Mouse (Mus musculus) midbrain, postnatal 0 days (tissue): ENCODE results near the gene Ifna9. TPM values are rescaled to one million over a fixed set of nuclear protein-coding genes. Genes with fewer than 3 reads are reported as not detected.

ENCODE experiments used
- ATAC-seq: fragments of 200-750 bp; cut with Nextera tagmentation; 2 replicates; pipeline ENCODE4 v1.8.0; 2017; ENCODE audit warnings: moderate number of reproducible peaks, mild to moderate bottlenecking, moderate TSS enrichment, moderate library complexity; ENCODE audit not compliant: low FRiP score
- DNase-seq: peaks from one replicate; pipeline ENCODE4 v3.0.0-alpha.2; 2015; ENCODE audit warnings: low spot score
- H3K27ac ChIP-seq: fragments of 300-500 bp; sonication (generic); 2 replicates; pipeline ENCODE4 v1.5.1; 2014; ENCODE audit warnings: low read depth, mild to moderate bottlenecking, low read length, mixed read lengths
- H3K27me3 ChIP-seq: fragments of 300-500 bp; sonication (generic); 2 replicates; pipeline ENCODE4 v1.6.1; 2014; ENCODE audit warnings: low read length, control low read depth, mixed read lengths; ENCODE audit not compliant: insufficient read depth
- H3K36me3 ChIP-seq: fragments of 300-500 bp; sonication (generic); 2 replicates; pipeline ENCODE4 v1.6.1; 2014; ENCODE audit warnings: low read length, control low read depth, mixed read lengths; ENCODE audit not compliant: insufficient read depth
- H3K4me1 ChIP-seq: fragments of 300-500 bp; sonication (generic); 2 replicates; pipeline ENCODE4 v1.6.1; 2014; ENCODE audit warnings: mild to moderate bottlenecking, control low read depth, antibody characterized with exemption, low read length, mixed read lengths; ENCODE audit not compliant: insufficient read depth
- H3K4me2 ChIP-seq: fragments of 300-500 bp; sonication (generic); 2 replicates; pipeline ENCODE4 v1.6.1; 2014; ENCODE audit warnings: low read depth, mild to moderate bottlenecking, low read length, mixed read lengths; ENCODE audit not compliant: poor library complexity, severe bottlenecking
- H3K4me3 ChIP-seq: fragments of 300-500 bp; sonication (generic); 2 replicates; pipeline ENCODE4 v1.5.1; 2014; ENCODE audit warnings: low read depth, mild to moderate bottlenecking, low read length, moderate library complexity
- H3K9ac ChIP-seq: fragments of 300-500 bp; sonication (generic); replicated peaks from 2 replicates; pipeline ENCODE4 v1.6.1; 2014; ENCODE audit warnings: mild to moderate bottlenecking, low read length, moderate library complexity, mixed read lengths; ENCODE audit not compliant: poor library complexity, severe bottlenecking
- H3K9me3 ChIP-seq: fragments of 300-500 bp; sonication (generic); 2 replicates; pipeline ENCODE4 v1.6.1; 2016; ENCODE audit warnings: low read length, control low read depth
- CTCF ChIP-seq: IDR thresholded peaks from 2 replicates; pipeline ENCODE4 v1.5.1; 2016; ENCODE audit warnings: antibody characterized with exemption, mild to moderate bottlenecking
- WGBS: fragments of 180-500 bp; shearing (Covaris S2); extraction: QIAGEN DNeasy Blood & Tissue Kit; methylation state at CpG from one replicate; pipeline ENCODE4 v1.1.7; 2014; 5-methylcytosine and 5-hydroxymethylcytosine counted together
- polyA plus RNA-seq: library from polyadenylated mRNA; unstranded; fragments of >200 nt; fragmentation: Nextera tagmentation; extraction: Ambion mirVana; gene quantifications from 2 replicates; pipeline ENCODE4 v1.2.1, GENCODE M21; 2015
- total RNA-seq: library from RNA; depleted of rRNA; stranded (reverse); fragments of >200 nt; gene quantifications from 2 replicates; pipeline ENCODE4 v1.2.3, GENCODE M21; 2014; rRNA removed

The Ifna9 gene
- not detected in 2 replicates for total RNA-seq
- not detected in 2 replicates for polyA plus RNA-seq

DNA sequence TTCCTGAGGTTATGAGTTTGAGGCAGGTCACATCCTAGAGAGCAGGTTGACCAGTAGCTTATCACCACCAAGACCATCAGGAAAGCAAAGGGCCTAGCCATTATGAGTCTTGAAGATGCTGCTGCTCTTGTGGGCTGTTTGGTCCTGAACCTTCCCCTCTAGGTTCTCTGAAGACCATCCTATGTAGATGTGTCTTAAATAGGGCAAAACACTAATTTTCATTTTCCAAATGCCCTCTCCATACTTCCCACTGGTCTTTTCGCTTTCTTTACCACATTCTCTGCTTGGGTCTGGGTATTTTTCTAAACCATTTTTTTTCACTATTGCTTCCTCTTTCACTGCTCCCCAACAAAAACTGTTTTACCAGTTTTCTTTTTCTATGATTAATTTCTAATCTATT is at the start of gene Ifna9:
Ifna9 (minus strand) TSS at position 101 of the 400 bp plus-strand sequence.
- 97% methylated on average over 1 of the region's 1 CpGs for WGBS
- H3K4me3 ChIP-seq: no peak within 1 kb of the TSS
- no peaks in the 10 kb centered on the region for H3K9me3 ChIP-seq
- ATAC-seq (no peak), DNase-seq (no peak)
- no peaks in the 10 kb centered on the region for H3K36me3 ChIP-seq
- H3K27me3 ChIP-seq: no peaks in the 10 kb centered on the region
- H3K4me1 ChIP-seq: no peaks in the 10 kb centered on the region
- H3K9ac ChIP-seq: no peak within 1 kb of the TSS
- H3K4me2 ChIP-seq: no peak within 1 kb of the TSS
- TF ChIP-seq CTCF: no peak
- no peak within 1 kb of the TSS for H3K27ac ChIP-seq

DNA sequence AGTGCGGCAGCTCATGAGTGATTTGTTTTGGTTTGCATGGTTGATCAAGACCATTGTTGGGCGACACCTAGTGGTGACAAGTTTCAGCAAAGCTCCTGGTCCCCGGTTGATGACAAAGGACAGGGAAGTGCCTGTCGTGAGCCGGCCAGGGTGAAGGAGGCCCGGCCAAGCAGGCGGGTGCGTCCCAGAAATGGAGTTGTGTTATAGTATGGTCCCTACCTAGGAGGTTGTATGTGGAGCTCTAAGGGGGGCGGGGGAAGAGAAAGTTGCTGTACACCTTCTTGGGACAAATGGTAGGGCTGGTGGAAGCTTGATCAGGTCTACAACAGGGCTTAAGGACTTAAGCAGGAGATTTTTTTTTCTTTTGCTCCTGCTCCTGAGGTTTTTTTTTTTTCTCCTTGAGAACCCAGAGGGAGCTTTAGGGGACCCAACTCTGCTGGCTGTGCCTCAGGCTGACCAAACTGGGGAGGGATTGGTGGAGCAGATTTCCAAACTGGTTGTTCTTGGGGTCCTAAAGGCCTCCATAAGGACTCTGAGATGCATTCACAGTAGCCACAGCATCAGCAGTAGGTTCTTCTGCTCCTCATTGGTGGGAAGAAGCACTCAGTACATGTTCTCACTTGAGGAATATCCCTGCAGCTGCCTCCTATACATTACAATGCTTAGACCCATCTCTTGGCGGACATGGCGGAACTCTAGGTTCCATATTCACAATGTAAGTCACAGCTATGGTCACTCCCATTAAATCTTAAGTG is 49.1 kb upstream of the Ifna9 start:
- ATAC-seq: peak; percentile 93
- no peaks in the 10 kb centered on the region for H3K36me3 ChIP-seq
- H3K9ac ChIP-seq: no peak overlapping the region

DNA sequence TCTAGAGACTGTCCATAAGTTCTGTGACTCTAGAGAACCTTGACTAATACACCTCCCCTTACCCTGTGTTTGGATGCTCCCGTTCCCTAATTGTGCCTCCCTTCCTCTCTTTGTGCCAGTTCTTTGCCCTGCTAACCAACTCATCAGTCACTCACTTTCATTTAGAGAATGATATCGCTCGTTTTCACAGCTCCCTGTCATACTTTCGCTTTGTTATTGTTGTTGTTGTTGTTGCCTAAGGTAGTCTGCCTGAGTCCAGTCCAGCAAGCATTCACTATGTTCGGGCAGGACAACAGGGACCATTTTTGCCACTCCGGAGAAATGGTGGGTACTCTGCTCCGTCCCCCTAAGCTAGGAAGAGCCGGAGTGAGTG is 48.5 kb upstream of the Ifna9 start:
- Histone ChIP-seq H3K27ac (no peak overlapping the region), H3K9ac (no peak overlapping the region), H3K27me3 (no peaks in the 10 kb centered on the region), H3K9me3 (no peaks in the 10 kb centered on the region), H3K4me3 (peak overlapping the region; percentile 22; the same call in 1 of the 2 replicates), H3K4me1 (no peaks in the 10 kb centered on the region), H3K4me2 (peak overlapping the region; percentile 44), H3K36me3 (no peaks in the 10 kb centered on the region)
- TF ChIP-seq CTCF: no peak
- ATAC-seq (no peak), DNase-seq (no peak)
- 62% methylated on average over 8 of the region's 8 CpGs for WGBS

More for the DNA sequence above, 49.1 kb upstream of the Ifna9 start:
- Histone ChIP-seq H3K27ac (no peak overlapping the region), H3K4me3 (peak overlapping the region; percentile 22; the same call in 1 of the 2 replicates), H3K4me1 (no peaks in the 10 kb centered on the region), H3K4me2 (peak overlapping the region; percentile 44), H3K27me3 (no peaks in the 10 kb centered on the region), H3K9me3 (no peaks in the 10 kb centered on the region)
- 13% methylated on average over 11 of the region's 11 CpGs for WGBS
- TF ChIP-seq CTCF: peak; percentile 82
- DNase-seq: peak; percentile 95

DNA sequence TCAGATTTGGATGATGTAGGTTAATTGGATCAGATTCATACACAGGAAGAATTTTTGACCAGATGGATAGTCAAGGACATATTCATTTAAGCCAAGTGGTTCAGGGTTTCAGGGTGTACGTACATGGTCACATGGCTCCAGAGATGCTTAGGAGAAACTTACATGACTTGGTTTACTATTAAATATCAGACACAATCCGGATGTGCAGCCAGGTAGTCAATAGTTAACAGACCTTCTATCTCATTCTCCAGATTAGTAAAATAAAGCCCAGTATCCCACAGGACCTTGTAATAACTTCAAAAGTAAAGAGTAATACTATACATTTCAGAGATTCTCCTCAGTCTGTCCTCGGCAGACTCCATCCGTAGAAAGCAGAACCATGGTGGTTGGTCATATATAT is 42.1 kb upstream of the Ifna9 start, which contains the start of gene C87499:
C87499 (minus strand) TSS at position 101 of the 400 bp plus-strand sequence.
- Histone ChIP-seq H3K9me3 (no peaks in the 10 kb centered on the region), H3K9ac (no peak within 1 kb of the TSS), H3K4me1 (no peaks in the 10 kb centered on the region), H3K27me3 (no peaks in the 10 kb centered on the region), H3K36me3 (no peaks in the 10 kb centered on the region), H3K27ac (no peak within 1 kb of the TSS), H3K4me3 (no peak within 1 kb of the TSS), H3K4me2 (no peak within 1 kb of the TSS)
- ATAC-seq: no peak
- no peak for TF ChIP-seq CTCF
- no peak for DNase-seq
- 94% methylated on average over 4 of the region's 4 CpGs for WGBS

DNA sequence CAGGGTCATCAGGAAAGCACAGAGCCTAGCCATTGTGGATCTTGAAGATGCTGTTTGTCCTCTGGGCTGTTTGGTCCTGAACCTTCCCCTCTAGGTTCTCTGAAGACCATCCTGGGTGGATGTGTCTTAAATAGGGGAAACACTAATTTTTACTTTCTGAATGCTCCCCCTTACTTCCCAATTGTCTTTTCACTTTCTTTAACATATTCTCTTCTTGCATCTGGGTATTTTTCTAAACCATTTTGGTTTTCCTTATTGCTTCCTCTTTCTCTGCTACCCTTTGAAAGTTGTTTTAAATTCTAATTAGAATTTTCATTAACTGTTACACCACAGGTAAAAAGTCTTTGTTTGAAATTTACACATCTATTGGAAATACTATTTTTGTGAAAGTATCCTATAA is 11.1 kb upstream of the Ifna9 start, which contains the start of gene Ifna12:
Ifna12 (minus strand) TSS at position 101 of the 400 bp plus-strand sequence.
- Histone ChIP-seq H3K9ac (no peak within 1 kb of the TSS), H3K27ac (no peak within 1 kb of the TSS), H3K36me3 (no peaks in the 10 kb centered on the region), H3K9me3 (no peaks in the 10 kb centered on the region), H3K27me3 (no peaks in the 10 kb centered on the region), H3K4me2 (no peak within 1 kb of the TSS), H3K4me3 (no peak within 1 kb of the TSS), H3K4me1 (no peaks in the 10 kb centered on the region)
- DNase-seq: no peak
- no peak for ATAC-seq
- no peak for TF ChIP-seq CTCF

DNA sequence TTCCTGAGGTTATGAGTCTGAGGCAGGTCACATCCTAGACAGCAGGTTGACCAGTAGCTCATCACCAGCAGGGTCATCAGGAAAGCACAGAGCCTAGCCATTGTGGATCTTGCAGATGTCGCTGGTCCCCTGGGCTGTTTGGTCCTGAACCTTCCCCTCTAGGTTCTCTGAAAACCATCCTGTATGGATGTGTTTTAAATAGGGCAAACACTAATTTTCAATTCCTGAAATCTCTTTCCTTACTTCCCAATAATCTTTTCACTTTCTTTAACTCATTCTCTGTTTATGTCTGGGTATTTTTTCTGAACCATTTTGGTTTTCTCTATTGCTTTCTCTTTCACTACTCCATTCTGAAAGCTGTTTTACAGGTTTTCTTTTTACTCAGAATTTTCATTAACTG is 20.5 kb downstream of the Ifna9 start, which contains the start of gene Ifna14:
Ifna14 (minus strand) TSS at position 101 of the 400 bp plus-strand sequence.
- no peaks in the 10 kb centered on the region for H3K36me3 ChIP-seq
- 71% methylated on average over 1 of the region's 1 CpGs for WGBS
- H3K9me3 ChIP-seq: no peaks in the 10 kb centered on the region
- H3K9ac ChIP-seq: no peak within 1 kb of the TSS
- ATAC-seq: no peak
- no peaks in the 10 kb centered on the region for H3K27me3 ChIP-seq
- no peak for TF ChIP-seq CTCF
- no peak for DNase-seq
- H3K4me3 ChIP-seq: no peak within 1 kb of the TSS
- H3K4me2 ChIP-seq: no peak within 1 kb of the TSS
- no peaks in the 10 kb centered on the region for H3K4me1 ChIP-seq
- no peak within 1 kb of the TSS for H3K27ac ChIP-seq
